Mouse (Mus musculus): ENCODE measurements around the gene St3gal3. TPM values are rescaled to one million over a fixed set of nuclear protein-coding genes. Genes with fewer than 3 reads are reported as not detected.
A peak's percentile ranks its signal among the peaks of the same experiment; 100 is the strongest.

Gene St3gal3
- polyA plus RNA-seq, 1 experiment from 2014 or later = 5.9 TPM

DNA sequence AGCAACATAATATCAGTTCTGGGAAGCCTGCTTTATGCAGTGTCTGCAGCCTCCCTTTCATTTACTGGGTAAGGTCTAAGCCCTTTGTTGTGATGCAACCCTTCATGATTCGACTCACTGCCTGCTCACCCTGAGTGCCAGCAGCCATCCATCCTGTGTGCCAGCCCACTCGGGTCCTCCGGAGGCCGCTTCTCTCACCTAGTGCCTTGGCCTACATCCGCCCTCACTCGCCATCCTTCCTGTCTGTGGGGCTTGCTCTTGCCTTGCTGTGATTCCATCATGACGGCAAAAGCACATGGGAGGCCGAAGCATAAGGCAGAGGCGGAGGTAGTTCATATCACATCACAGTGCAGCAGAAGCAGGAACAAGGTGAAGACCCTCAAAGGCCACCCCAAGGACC, 56.1 kb downstream of the St3gal3 start:
- peaks cover 4% of the 10 kb centered on the region; the same call in 1 of the 2 replicates for H3K9me3 ChIP-seq
- H3K4me1 ChIP-seq = peaks cover 12% of the 10 kb centered on the region
- WGBS = 92% methylated on average over 9 of the region's 9 CpGs
- no peak overlapping the region for H3K4me3 ChIP-seq
- H3K27ac ChIP-seq = peak overlapping the region; percentile 40
- H3K36me3 ChIP-seq (replicated peaks) = peaks cover 13% of the 10 kb centered on the region
- no peaks in the 10 kb centered on the region for H3K27me3 ChIP-seq (ENCODE audit: poor library complexity, severe bottlenecking)
- no peak for DNase-seq (ENCODE audit: extremely low spot score, low spot score)

GRCm38 (mm10) chr4:118077293-118077752, 57.4 kb downstream of the St3gal3 start:
- Histone ChIP-seq H3K4me1 (peaks cover 8% of the 10 kb centered on the region; the same call in 1 of the 2 replicates), H3K27me3 (ENCODE audit: poor library complexity, severe bottlenecking) (no peaks in the 10 kb centered on the region), H3K36me3 (replicated peaks) (peaks cover 13% of the 10 kb centered on the region), H3K4me3 (no peak overlapping the region), H3K27ac (no peak overlapping the region), H3K9me3 (peaks cover 4% of the 10 kb centered on the region; the same call in 1 of the 2 replicates)
- WGBS = 84% methylated on average over 12 of the region's 12 CpGs
- no peak for DNase-seq (ENCODE audit: extremely low spot score, low spot score)

DNA sequence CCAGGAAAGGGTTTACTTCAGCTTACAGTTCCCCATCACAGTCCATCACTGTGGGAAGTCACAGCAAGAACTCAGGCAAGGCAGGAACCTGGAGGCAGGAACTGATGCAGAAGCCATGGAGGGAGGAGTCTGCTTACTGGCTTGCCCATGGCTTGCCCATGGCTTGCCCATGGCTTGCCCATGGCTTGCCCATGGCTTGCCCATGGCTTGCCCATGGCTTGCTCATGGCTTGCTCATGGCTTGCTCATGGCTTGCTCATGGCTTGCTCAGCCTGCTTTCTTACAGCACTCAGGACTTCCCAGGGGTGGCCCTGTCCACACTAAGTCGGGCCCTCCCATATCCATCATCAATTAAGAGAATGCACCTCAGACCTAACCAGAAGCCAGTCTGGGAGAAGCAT, 58.1 kb downstream of the St3gal3 start:
- Histone ChIP-seq H3K36me3 (replicated peaks) (peaks cover 13% of the 10 kb centered on the region), H3K4me3 (no peak overlapping the region), H3K4me1 (peaks cover 14% of the 10 kb centered on the region), H3K27me3 (ENCODE audit: poor library complexity, severe bottlenecking) (no peaks in the 10 kb centered on the region), H3K27ac (no peak overlapping the region), H3K9me3 (peaks cover 4% of the 10 kb centered on the region; the same call in 1 of the 2 replicates)
- no peak for DNase-seq (ENCODE audit: extremely low spot score, low spot score)
- 96% methylated on average over 1 of the region's 1 CpGs for WGBS

DNA sequence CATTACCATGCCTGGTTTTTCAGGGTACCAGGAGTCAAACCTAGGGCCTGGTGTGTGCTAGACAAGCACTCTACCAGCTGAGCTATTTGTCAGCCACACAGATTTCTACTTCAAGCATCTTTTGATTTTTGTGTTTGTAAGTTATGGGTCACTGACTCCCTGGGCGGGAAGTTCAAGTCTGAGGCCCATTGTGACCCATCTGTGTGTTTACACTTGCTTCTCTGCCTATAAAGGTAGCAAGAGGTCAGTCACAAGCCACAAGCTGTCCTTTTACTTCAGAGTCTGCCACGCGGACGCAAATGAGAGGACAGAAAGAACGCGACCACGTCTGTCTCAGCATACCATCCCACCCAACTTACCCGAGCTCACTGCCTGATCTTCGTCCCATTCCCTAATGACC, 59.4 kb downstream of the St3gal3 start:
- H3K4me1 ChIP-seq = peaks cover 16% of the 10 kb centered on the region

GRCm38 (mm10) chr4:118074236-118074635, 60.5 kb downstream of the St3gal3 start:
- no peak for DNase-seq (ENCODE audit: extremely low spot score, low spot score)
- no peaks in the 10 kb centered on the region for H3K27me3 ChIP-seq (ENCODE audit: poor library complexity, severe bottlenecking)
- 93% methylated on average over 4 of the region's 4 CpGs for WGBS
- peaks cover 13% of the 10 kb centered on the region for H3K36me3 ChIP-seq (replicated peaks)
- H3K4me3 ChIP-seq = no peak overlapping the region
- peaks cover 4% of the 10 kb centered on the region; the same call in 1 of the 2 replicates for H3K9me3 ChIP-seq
- H3K4me1 ChIP-seq = peaks cover 13% of the 10 kb centered on the region
- H3K27ac ChIP-seq = no peak overlapping the region

More for the DNA sequence above, 59.4 kb downstream of the St3gal3 start:
- H3K4me3 ChIP-seq = no peak overlapping the region
- peaks cover 13% of the 10 kb centered on the region for H3K36me3 ChIP-seq (replicated peaks)
- DNase-seq (ENCODE audit: extremely low spot score, low spot score) = no peak
- H3K9me3 ChIP-seq = peaks cover 4% of the 10 kb centered on the region; the same call in 1 of the 2 replicates
- WGBS = 89% methylated on average over 9 of the region's 9 CpGs
- H3K27ac ChIP-seq = no peak overlapping the region
- no peaks in the 10 kb centered on the region for H3K27me3 ChIP-seq (ENCODE audit: poor library complexity, severe bottlenecking)

DNA sequence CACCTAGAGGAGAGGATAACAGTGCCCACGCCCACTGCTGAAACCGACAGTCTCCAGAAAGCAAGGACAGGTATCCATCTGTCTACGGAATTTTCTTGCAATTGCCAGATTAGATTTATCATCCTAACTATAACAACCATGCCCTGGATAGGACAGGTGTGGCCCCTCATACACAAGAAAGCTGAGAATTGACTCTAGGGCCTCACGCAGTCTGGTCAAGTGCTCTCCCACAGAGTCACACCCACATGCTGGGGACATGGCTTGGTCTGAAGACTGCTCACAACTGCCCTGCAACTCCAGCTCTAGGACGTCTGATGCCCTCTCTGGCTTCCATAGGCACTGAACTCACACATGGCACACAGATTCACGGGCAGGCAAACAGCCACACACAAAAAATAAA, 61.6 kb downstream of the St3gal3 start:
- DNase-seq (ENCODE audit: extremely low spot score, low spot score) = no peak
- Histone ChIP-seq H3K9me3 (peaks cover 4% of the 10 kb centered on the region; the same call in 1 of the 2 replicates), H3K4me3 (no peak overlapping the region), H3K36me3 (replicated peaks) (peaks cover 13% of the 10 kb centered on the region), H3K27ac (no peak overlapping the region), H3K4me1 (peaks cover 13% of the 10 kb centered on the region), H3K27me3 (ENCODE audit: poor library complexity, severe bottlenecking) (no peaks in the 10 kb centered on the region)
- 84% methylated on average over 6 of the region's 6 CpGs for WGBS

- H3K36me3 ChIP-seq (replicated peaks) = peaks cover 12% of the 10 kb centered on the region
- no peak for DNase-seq (ENCODE audit: extremely low spot score, low spot score)
- H3K9me3 ChIP-seq = peaks cover 4% of the 10 kb centered on the region; the same call in 1 of the 2 replicates
- H3K27me3 ChIP-seq (ENCODE audit: poor library complexity, severe bottlenecking) = no peaks in the 10 kb centered on the region
- H3K4me1 ChIP-seq = peaks cover 13% of the 10 kb centered on the region
- WGBS = 86% methylated on average over 7 of the region's 7 CpGs
- H3K4me3 ChIP-seq = no peak overlapping the region
- H3K27ac ChIP-seq = no peak overlapping the region
Observed at GRCm38 (mm10) chr4:118071891-118072290, 62.8 kb downstream of the St3gal3 start.

DNA sequence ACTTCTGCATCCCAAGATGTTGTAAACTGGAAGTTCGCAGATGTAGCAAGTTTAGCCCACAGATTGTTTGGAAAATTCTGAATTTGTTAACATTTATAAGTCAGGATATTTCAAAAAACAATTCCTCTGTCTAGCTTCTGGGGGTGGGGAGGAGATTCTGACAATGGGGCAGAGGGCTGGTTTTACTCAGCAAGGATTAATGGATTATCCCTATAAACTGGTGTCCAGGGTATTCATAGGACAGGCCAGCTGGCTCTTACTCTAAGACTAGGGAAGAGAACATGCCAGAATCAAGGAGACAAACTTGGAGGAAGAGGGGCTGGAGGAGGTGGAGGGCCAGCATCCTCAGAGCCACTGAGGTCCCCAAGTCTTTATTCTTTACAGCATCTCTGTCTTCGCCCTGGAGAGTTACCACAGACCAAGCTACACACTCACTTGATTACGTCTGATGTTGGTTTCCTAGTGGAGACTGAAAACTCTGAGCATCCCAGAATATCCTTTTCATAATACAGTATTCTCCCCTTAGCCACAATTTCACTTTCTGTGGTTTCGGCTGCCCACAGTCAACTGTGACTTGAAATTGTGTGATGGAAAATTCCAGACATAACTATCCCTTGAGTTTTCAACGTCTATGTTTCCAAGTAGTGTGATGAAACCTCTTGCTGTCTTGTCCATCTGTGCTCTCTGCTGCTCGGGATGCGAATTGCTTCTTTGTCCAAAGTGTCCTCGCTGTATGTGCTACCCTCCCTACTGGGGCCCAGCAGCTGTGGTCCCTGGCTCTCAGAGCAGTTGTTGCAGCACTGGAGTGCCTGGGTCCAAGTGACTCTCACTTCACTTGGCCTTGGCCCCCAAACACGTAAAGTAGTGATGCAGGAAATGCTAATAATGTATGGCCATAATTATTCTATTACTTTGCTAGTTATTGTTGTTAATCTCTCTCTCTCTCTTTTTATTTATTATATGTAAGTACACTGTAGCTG, 64.2 kb downstream of the St3gal3 start:
- peaks cover 3% of the 10 kb centered on the region for H3K36me3 ChIP-seq (replicated peaks)
- H3K27ac ChIP-seq = no peak overlapping the region; the same call in 1 of the 2 replicates
- H3K4me1 ChIP-seq = peaks cover 11% of the 10 kb centered on the region
- peaks cover 4% of the 10 kb centered on the region; the same call in 1 of the 2 replicates for H3K9me3 ChIP-seq
- DNase-seq (ENCODE audit: extremely low spot score, low spot score) = no peak
- no peak overlapping the region for H3K4me3 ChIP-seq
- H3K27me3 ChIP-seq (ENCODE audit: poor library complexity, severe bottlenecking) = no peaks in the 10 kb centered on the region
- 89% methylated on average over 9 of the region's 9 CpGs for WGBS

- peaks cover 33% of the 10 kb centered on the region for H3K4me1 ChIP-seq
- 0 out of 2 replicates have a peak overlapping the region, but pooled peaks have one; percentile 44 for H3K27ac ChIP-seq
- WGBS = 66% methylated on average over 9 of the region's 9 CpGs
Observed at GRCm38 (mm10) chr4:118061809-118062463, 72.8 kb downstream of the St3gal3 start.

DNA sequence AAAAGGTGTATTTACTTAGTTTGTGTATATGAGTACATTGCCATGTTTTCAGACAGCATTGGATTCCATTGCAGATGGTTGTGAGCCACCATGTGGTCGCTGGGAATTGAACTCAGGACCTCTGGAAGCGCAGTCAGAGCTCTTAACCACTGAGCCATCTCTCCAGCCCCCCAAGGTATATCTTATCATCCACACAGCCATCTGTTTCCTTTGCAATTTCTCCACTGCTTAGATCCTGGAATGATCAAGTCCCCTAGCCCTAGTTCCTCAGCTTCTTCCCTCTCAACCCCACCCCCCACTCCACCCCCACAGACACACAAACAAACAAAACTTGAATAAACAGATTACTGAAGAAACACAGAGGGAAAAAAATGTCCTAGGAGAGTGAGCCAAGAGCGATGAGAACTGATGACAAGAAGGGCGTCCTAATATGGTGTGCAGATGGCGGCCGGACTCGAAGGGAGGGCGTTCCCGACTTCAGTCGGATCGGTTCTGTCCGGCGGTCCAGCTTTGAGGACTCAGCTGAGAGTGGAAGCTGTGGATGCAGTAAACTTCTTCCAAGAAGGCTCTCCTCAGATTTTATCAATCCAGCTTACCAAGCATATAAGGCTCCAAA, 73.7 kb downstream of the St3gal3 start:
- 94% methylated on average over 13 of the region's 13 CpGs for WGBS
- peaks cover 33% of the 10 kb centered on the region for H3K4me1 ChIP-seq
- no peak overlapping the region for H3K4me3 ChIP-seq
- no peaks in the 10 kb centered on the region for H3K27me3 ChIP-seq (ENCODE audit: poor library complexity, severe bottlenecking)
- no peak overlapping the region for H3K27ac ChIP-seq
- H3K36me3 ChIP-seq (replicated peaks) = no peaks in the 10 kb centered on the region
- no peaks in the 10 kb centered on the region for H3K9me3 ChIP-seq
- DNase-seq (ENCODE audit: extremely low spot score, low spot score) = no peak

More at GRCm38 (mm10) chr4:118061809-118062463, 72.8 kb downstream of the St3gal3 start:
- Histone ChIP-seq H3K4me3 (no peak overlapping the region), H3K9me3 (no peaks in the 10 kb centered on the region), H3K27me3 (ENCODE audit: poor library complexity, severe bottlenecking) (no peaks in the 10 kb centered on the region), H3K36me3 (replicated peaks) (no peaks in the 10 kb centered on the region)
- no peak for DNase-seq (ENCODE audit: extremely low spot score, low spot score)

- 68% methylated on average over 11 of the region's 11 CpGs for WGBS
- H3K27me3 ChIP-seq (ENCODE audit: poor library complexity, severe bottlenecking) = no peaks in the 10 kb centered on the region
- no peak overlapping the region for H3K27ac ChIP-seq
- H3K36me3 ChIP-seq (replicated peaks) = no peaks in the 10 kb centered on the region
- peaks cover 33% of the 10 kb centered on the region for H3K4me1 ChIP-seq
- no peaks in the 10 kb centered on the region for H3K9me3 ChIP-seq
- DNase-seq (ENCODE audit: extremely low spot score, low spot score) = no peak
- H3K4me3 ChIP-seq = no peak overlapping the region
Observed at GRCm38 (mm10) chr4:118059816-118060475, 74.8 kb downstream of the St3gal3 start.
